Comparison of ENCODE assay signal across 11 mouse cellular contexts in the genomic region with DNA sequence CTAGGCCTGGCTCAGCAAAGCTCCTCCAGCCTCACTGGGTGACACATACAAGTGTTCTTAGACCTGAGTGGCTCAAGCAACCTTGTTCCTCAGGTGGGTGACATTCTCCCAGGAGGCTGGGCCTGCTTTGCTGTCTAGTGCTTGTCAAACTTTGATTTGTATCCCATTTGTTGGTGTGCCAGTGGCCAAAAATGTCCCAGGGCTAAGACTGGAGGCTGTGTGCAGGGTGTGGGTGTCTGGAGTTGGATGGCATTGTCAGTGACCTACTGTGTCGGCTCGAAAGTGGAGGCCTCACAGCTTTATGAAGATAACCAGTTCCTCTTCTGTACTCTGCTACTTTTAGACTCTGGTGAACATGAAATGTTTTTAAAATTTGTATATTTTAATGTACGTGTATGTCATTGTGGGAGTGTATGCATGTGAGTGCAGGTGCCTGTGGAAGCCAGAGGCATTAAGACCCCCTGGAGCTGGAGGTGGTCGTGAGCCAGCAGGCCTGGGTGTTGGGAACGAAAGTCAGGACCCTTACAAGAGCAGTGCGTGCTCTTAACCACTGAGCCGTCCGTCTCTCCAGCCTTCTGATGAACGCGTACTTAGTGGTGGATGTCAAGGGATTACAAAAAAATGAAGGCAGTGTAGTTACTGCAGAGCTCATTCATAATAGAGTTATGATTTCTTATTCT. TPM values are rescaled to one million over a fixed set of nuclear protein-coding genes. Genes with fewer than 3 reads are reported as not detected.
DNase-seq lines count a peak whose midpoint lies in the region; ATAC-seq and TF ChIP-seq lines count a peak whose summit lies in the region.
"Had no signal": no experiment of that assay in that cellular context is flagged by ENCODE, and none has a peak within 500 bp of the region (broad histone marks: within the 10 kb centered on the region; RNA-seq: fewer than 3 reads in every experiment).

No protein-coding gene starts in this region.

- ATAC-seq in intestine, postnatal 0 days, result no peak
- no peak; the same call in 1 of the 2 replicates for ATAC-seq in stomach, postnatal 0 days (ENCODE audit: low FRiP score, low TSS enrichment)
- no peak for ATAC-seq in activated CD4-positive, CD25-positive, alpha-beta regulatory T cell, adult 4 months

- H3K27me3 ChIP-seq in intestine, postnatal 0 days (replicated peaks; ENCODE audit: control insufficient read depth, insufficient read depth, low read length), result no peaks in the 10 kb centered on the region
- H3K27me3 ChIP-seq in stomach, postnatal 0 days (ENCODE audit: control insufficient read depth, insufficient read depth, low read length), result no peaks in the 10 kb centered on the region
- H3K27me3 ChIP-seq: CH12.LX had no signal

- H3K4me3 ChIP-seq in intestine, postnatal 0 days (ENCODE audit: low read depth, low read length), result no peak overlapping the region
- H3K4me3 ChIP-seq in stomach, postnatal 0 days (ENCODE audit: low read depth, low read length), result no peak overlapping the region
- H3K4me3 ChIP-seq: erythroblast, embryonic 14.5 days had no signal

- 77% methylated on average over 10 of the region's 10 CpGs for WGBS in intestine, postnatal 0 days
- WGBS in stomach, postnatal 0 days, result 53% methylated on average over 10 of the region's 10 CpGs

- TF ChIP-seq CTCF in intestine, postnatal 0 days (IDR thresholded peaks at IDR 0.05; ENCODE audit: low read depth), result no peak
- TF ChIP-seq CTCF in stomach, postnatal 0 days (IDR thresholded peaks at IDR 0.05; ENCODE audit: low read depth), result no peak

- peaks cover 13% of the 10 kb centered on the region for H3K36me3 ChIP-seq in intestine, postnatal 0 days (ENCODE audit: control insufficient read depth, insufficient read depth)
- H3K36me3 ChIP-seq in stomach, postnatal 0 days (ENCODE audit: control insufficient read depth, insufficient read depth, low read length), result peaks cover 8% of the 10 kb centered on the region

- peak; percentile 93 for DNase-seq in heart, adult 11 months
- DNase-seq in heart, postnatal 36 days, result no peak
- peak; percentile 19 for DNase-seq in urinary bladder, adult 2 months (ENCODE audit: low spot score)
- no peak for DNase-seq in urinary bladder, postnatal 10 days (ENCODE audit: low spot score)
- DNase-seq in stomach, postnatal 0 days (ENCODE audit: low spot score), result no peak
- DNase-seq in adipocyte (ENCODE audit: low spot score), result no peak

- no peak overlapping the region for H3K9ac ChIP-seq in intestine, postnatal 0 days (ENCODE audit: low read depth, low read length)
- H3K9ac ChIP-seq in stomach, postnatal 0 days (ENCODE audit: low read length), result 0 out of 2 replicates have a peak overlapping the region, but pooled peaks have one; percentile 27

- H3K9me3 ChIP-seq in intestine, postnatal 0 days (ENCODE audit: control insufficient read depth), result no peaks in the 10 kb centered on the region
- no peaks in the 10 kb centered on the region for H3K9me3 ChIP-seq in stomach, postnatal 0 days (ENCODE audit: control insufficient read depth, low read length)

- H3K4me2 ChIP-seq in intestine, postnatal 0 days (replicated peaks; ENCODE audit: low read depth), result no peak overlapping the region
- no peak overlapping the region; the same call in 1 of the 2 replicates for H3K4me2 ChIP-seq in stomach, postnatal 0 days (replicated peaks; ENCODE audit: low read depth)

- TF ChIP-seq EP300 in stomach, postnatal 0 days (optimal IDR thresholded peaks at IDR 0.05), result no peak

- H3K4me1 ChIP-seq in intestine, postnatal 0 days (replicated peaks; ENCODE audit: control insufficient read depth, insufficient read depth, low read length), result 0 out of 2 replicates have a peak, but pooled peaks cover 4% of the 10 kb centered on the region
- peaks cover 11% of the 10 kb centered on the region; the same call in 1 of the 2 replicates for H3K4me1 ChIP-seq in stomach, postnatal 0 days (replicated peaks; ENCODE audit: control insufficient read depth, insufficient read depth)

- intact Hi-C loops in heart, postnatal 36 days (cut with DNase I), result loop anchor here (2.0 kb wide), 1 partner anchor 41 kb away; no protein-coding TSS in a partner anchor

- H3K27ac ChIP-seq in intestine, postnatal 0 days (ENCODE audit: low read depth, low read length), result peak overlapping the region; percentile 52
- peak overlapping the region; percentile 88 for H3K27ac ChIP-seq in stomach, postnatal 0 days (replicated peaks)

RNA-seq across cellular contexts. Expression of a gene that starts 12.9 kb away (rescaled TPM):
- total RNA-seq in heart, postnatal 36 days (2021), result 1 to 10 TPM; 7.1 to 7.2 TPM
- 45.2 and 45.9 TPM in 2 replicates for polyA plus RNA-seq in urinary bladder, adult 2 months (2012; rRNA removed)
- 23.1 and 25.3 TPM in 2 replicates for polyA plus RNA-seq in intestine, postnatal 0 days (2015; fragmentation: Nextera tagmentation; extraction: Ambion mirVana)
- 18.3 and 20.1 TPM in 2 replicates for polyA plus RNA-seq in stomach, postnatal 0 days (2015; fragmentation: Nextera tagmentation; extraction: Ambion mirVana)
- 10 to 100 TPM; 33.0 to 39.2 TPM for polyA plus RNA-seq in activated CD4-positive, CD25-positive, alpha-beta regulatory T cell, adult 4 months (2017; shearing (Covaris generic))

RNA-seq across cellular contexts. Expression of a gene that starts 24.7 kb away (rescaled TPM):
- not detected for total RNA-seq in heart, postnatal 36 days (2021)
- 1,094 and 1,493 TPM in 2 replicates for polyA plus RNA-seq in urinary bladder, adult 2 months (2012; rRNA removed)
- 2.0 and 2.2 TPM in 2 replicates for polyA plus RNA-seq in intestine, postnatal 0 days (2015; fragmentation: Nextera tagmentation; extraction: Ambion mirVana)
- polyA plus RNA-seq in stomach, postnatal 0 days (2015; fragmentation: Nextera tagmentation; extraction: Ambion mirVana), result 5.7 and 7.0 TPM in 2 replicates
- not detected for polyA plus RNA-seq in activated CD4-positive, CD25-positive, alpha-beta regulatory T cell, adult 4 months (2017; shearing (Covaris generic))
- total RNA-seq: adrenal gland, postnatal 14 days; CH12.LX had no signal
- polyA plus RNA-seq: erythroblast, embryonic 14.5 days had no signal

RNA-seq across cellular contexts. Expression of a gene that starts 53.3 kb away (rescaled TPM):
- total RNA-seq in heart, postnatal 36 days (2021), result 10 to 100 TPM; 25.7 to 29.2 TPM
- 21.5 and 28.5 TPM in 2 replicates for polyA plus RNA-seq in urinary bladder, adult 2 months (2012; rRNA removed)
- polyA plus RNA-seq in intestine, postnatal 0 days (2015; fragmentation: Nextera tagmentation; extraction: Ambion mirVana), result 14.9 and 15.5 TPM in 2 replicates
- 6.6 and 14.7 TPM in 2 replicates for polyA plus RNA-seq in stomach, postnatal 0 days (2015; fragmentation: Nextera tagmentation; extraction: Ambion mirVana)
- 1 to 10 TPM; 1.2 TPM for polyA plus RNA-seq in activated CD4-positive, CD25-positive, alpha-beta regulatory T cell, adult 4 months (2017; shearing (Covaris generic))

Comparison
In these comparisons a context has a peak if more than half of its experiments do, and no peak if none do; other contexts are left out.
1. DNase-seq: peak in heart, adult 11 months (single experiment) and urinary bladder, adult 2 months (single experiment); none in heart, postnatal 36 days (0 of 2), urinary bladder, postnatal 10 days (single experiment), stomach, postnatal 0 days (single experiment) and adipocyte (single experiment).
2. RNA of a gene that starts 24.7 kb away (polyA plus RNA-seq): 1,094 to 1,493 TPM in urinary bladder, adult 2 months; 5.7 to 7.0 TPM in stomach, postnatal 0 days, 2.0 to 2.2 TPM in intestine, postnatal 0 days and not detected in activated CD4-positive, CD25-positive, alpha-beta regulatory T cell, adult 4 months; every median in the first group is over 100 times any median in the second.